Mouse (Mus musculus) B cell, adult 67 days (primary cell): Measurements from ENCODE around the gene Ect2. TPM values are rescaled to one million over a fixed set of nuclear protein-coding genes. Genes with fewer than 3 reads are reported as not detected.

Source experiments
- total RNA-seq, 2 experiments: library from RNA; stranded (reverse); gene quantifications; 4 replicates each; pipeline ENCODE4 v1.2.4; 2023

Gene Ect2
- 1 to 10 TPM; 3.5 to 4.4 TPM for total RNA-seq

DNA sequence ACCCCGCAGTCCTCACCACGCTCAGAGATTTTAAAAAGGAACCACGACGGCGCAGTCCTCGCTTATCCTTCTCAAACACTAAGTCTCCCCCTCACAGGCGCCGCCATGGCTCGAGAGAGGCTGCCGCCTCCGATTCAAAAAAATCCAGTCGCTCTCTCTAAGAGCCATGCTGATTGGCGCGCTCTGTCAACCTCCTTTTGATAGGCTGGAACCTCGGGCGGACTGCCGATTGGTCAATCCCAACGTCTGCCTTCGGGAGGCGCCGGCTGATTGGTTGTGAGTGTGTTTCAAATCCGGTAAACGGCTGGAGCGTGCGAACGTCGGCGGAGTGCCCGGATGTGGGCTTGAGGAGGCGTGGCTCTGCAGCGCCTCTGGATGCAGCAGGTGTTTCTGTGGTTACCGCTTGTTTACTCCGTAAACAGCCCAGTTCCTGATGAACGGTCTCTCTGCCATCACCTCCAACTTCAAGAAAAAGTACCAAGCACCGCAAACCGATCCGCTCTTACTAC is at the start of gene Ect2:
Gene Ect2, minus strand, starts transcription at position 178 of the 509 bp plus-strand sequence.

DNA sequence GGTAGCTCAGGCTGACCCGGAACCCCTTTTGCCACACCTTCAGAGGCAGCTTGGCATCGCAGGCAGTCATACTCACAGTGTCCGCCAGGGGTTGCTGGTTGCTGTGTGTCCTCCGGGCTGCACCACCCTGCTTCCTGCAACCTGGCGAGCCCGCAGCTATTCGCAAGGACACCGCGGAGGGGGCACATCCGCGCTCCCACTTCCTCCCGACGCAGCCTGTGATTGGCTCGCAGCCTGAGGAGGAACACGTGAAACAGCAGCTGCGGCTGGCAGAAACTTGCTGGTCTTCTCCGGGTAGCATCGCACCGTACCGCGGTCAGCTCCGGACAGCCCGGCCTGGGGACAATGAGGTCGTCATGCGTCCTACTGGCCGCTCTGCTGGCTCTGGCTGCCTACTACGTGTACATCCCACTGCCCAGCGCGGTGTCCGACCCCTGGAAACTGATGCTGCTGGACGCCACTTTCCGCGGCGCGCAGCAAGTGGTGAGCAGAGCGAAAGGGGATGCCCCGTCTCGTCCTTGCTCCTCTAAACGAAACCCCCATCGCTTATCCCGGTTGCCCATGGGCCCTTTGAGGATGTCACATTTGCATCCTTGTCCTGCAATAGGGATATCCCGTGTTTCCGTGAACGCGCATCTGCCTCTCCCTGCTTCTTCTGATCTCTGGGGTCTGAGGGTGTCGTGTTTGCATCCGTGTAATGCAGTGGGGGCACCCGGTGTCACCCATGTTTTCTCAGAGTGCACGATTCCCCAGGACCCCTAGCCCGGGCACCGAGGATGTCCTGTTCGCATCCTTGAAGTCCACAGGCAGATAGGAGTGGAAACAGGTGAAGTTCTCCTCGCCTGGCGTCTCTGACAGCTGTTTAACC is 29.3 kb upstream of the Ect2 start, which contains the start of gene Nceh1:
Gene Nceh1, plus strand, starts transcription at position 233 of the 868 bp plus-strand sequence.

Other genes with a start within 250 kb of the Ect2 start
- 10 to 100 TPM; 12.9 to 15.2 TPM for gene Nceh1, start 29.1 kb upstream of the Ect2 start, total RNA-seq
- 1 to 10 TPM; 3.2 to 4.6 TPM for gene Tnfsf10, start 163.2 kb upstream of the Ect2 start, total RNA-seq
- not detected for gene Ghsr, start 217.5 kb upstream of the Ect2 start, total RNA-seq